Mouse (Mus musculus) stomach, embryonic 16.5 days (tissue): ENCODE data around the gene Foxn3. TPM values are rescaled to one million over a fixed set of nuclear protein-coding genes. Genes with fewer than 3 reads are reported as not detected.

Experiments used
- ATAC-seq: fragments of 200-750 bp; cut with Nextera tagmentation; 2 replicates; pipeline ENCODE4 v1.8.0; 2017; ENCODE audit warnings: moderate number of reproducible peaks, moderate TSS enrichment; ENCODE audit not compliant: insufficient read depth, low FRiP score
- H3K27ac ChIP-seq: fragments of 300-500 bp; sonication (generic); 2 replicates; pipeline ENCODE4 v1.5.1; 2014; ENCODE audit warnings: low read length
- H3K27me3 ChIP-seq: fragments of 300-500 bp; sonication (generic); 2 replicates; pipeline ENCODE4 v1.6.1; 2014; ENCODE audit warnings: low read length, control low read depth, mixed read lengths; ENCODE audit not compliant: control insufficient read depth, insufficient read depth
- H3K36me3 ChIP-seq: fragments of 300-500 bp; sonication (generic); 2 replicates; pipeline ENCODE4 v1.6.1; 2014; ENCODE audit warnings: low read length; ENCODE audit not compliant: control insufficient read depth, insufficient read depth
- H3K4me1 ChIP-seq: fragments of 300-500 bp; sonication (generic); 2 replicates; pipeline ENCODE4 v1.6.1; 2014; ENCODE audit warnings: low read length, control low read depth, mixed read lengths; ENCODE audit not compliant: control insufficient read depth, insufficient read depth
- H3K4me2 ChIP-seq: fragments of 300-500 bp; sonication (generic); 2 replicates; pipeline ENCODE4 v1.6.1; 2014; ENCODE audit warnings: low read depth, low read length, mixed read lengths
- H3K4me3 ChIP-seq: fragments of 300-500 bp; sonication (generic); replicated peaks from 2 replicates; pipeline ENCODE4 v1.5.1; 2014; ENCODE audit warnings: mild to moderate bottlenecking, low read length
- H3K9ac ChIP-seq: fragments of 300-500 bp; sonication (generic); 2 replicates; pipeline ENCODE4 v1.6.1; 2014; ENCODE audit warnings: low read length
- H3K9me3 ChIP-seq: fragments of 300-500 bp; sonication (generic); replicated peaks from 2 replicates; pipeline ENCODE4 v1.6.1; 2016; ENCODE audit warnings: low read length, control low read depth; ENCODE audit not compliant: control insufficient read depth
- WGBS: fragments of 180-500 bp; shearing (Covaris S2); extraction: QIAGEN DNeasy Blood & Tissue Kit; methylation state at CpG from one replicate; pipeline ENCODE4 v1.1.7; 2014; 5-methylcytosine and 5-hydroxymethylcytosine counted together
- polyA plus RNA-seq: library from polyadenylated mRNA; unstranded; fragments of >200 nt; fragmentation: Nextera tagmentation; extraction: Ambion mirVana; gene quantifications from 2 replicates; pipeline ENCODE4 v1.2.1, GENCODE M21; 2015

The Foxn3 gene
- polyA plus RNA-seq, 1 experiment from 2014 or later: 58.3 TPM

GRCm38 (mm10) chr12:99309937-99310336, 253.4 kb downstream of the Foxn3 start:
- no peaks in the 10 kb centered on the region for H3K27me3 ChIP-seq

GRCm38 (mm10) chr12:99308541-99309089, 254.8 kb downstream of the Foxn3 start:
- no peak for ATAC-seq
- Histone ChIP-seq H3K27ac (no peak overlapping the region), H3K27me3 (no peaks in the 10 kb centered on the region), H3K36me3 (no peaks in the 10 kb centered on the region), H3K4me3 (no peak overlapping the region), H3K9me3 (no peaks in the 10 kb centered on the region), H3K9ac (no peak overlapping the region), H3K4me1 (peaks cover 6% of the 10 kb centered on the region), H3K4me2 (no peak overlapping the region)
- WGBS: 59% methylated on average over 11 of the region's 11 CpGs

More at GRCm38 (mm10) chr12:99309937-99310336, 253.4 kb downstream of the Foxn3 start:
- Histone ChIP-seq H3K9me3 (no peaks in the 10 kb centered on the region), H3K4me3 (no peak overlapping the region), H3K36me3 (no peaks in the 10 kb centered on the region), H3K4me1 (peaks cover 6% of the 10 kb centered on the region), H3K9ac (no peak overlapping the region), H3K4me2 (no peak overlapping the region), H3K27ac (no peak overlapping the region)
- no peak for ATAC-seq
- WGBS: 77% methylated on average over 5 of the region's 5 CpGs

- Histone ChIP-seq H3K4me2 (no peak overlapping the region), H3K27me3 (no peaks in the 10 kb centered on the region), H3K36me3 (no peaks in the 10 kb centered on the region), H3K27ac (no peak overlapping the region), H3K9ac (no peak overlapping the region), H3K4me3 (no peak overlapping the region), H3K4me1 (peaks cover 6% of the 10 kb centered on the region), H3K9me3 (no peaks in the 10 kb centered on the region)
- 61% methylated on average over 6 of the region's 6 CpGs for WGBS
- no peak for ATAC-seq
Measured at GRCm38 (mm10) chr12:99306536-99307204, 256.7 kb downstream of the Foxn3 start.

GRCm38 (mm10) chr12:99305784-99306535, 257.4 kb downstream of the Foxn3 start:
- no peak overlapping the region for H3K4me3 ChIP-seq
- ATAC-seq: no peak
- H3K27ac ChIP-seq: no peak overlapping the region
- WGBS: 48% methylated on average over 14 of the region's 14 CpGs
- H3K4me1 ChIP-seq: peaks cover 6% of the 10 kb centered on the region
- no peak overlapping the region for H3K9ac ChIP-seq
- no peaks in the 10 kb centered on the region for H3K9me3 ChIP-seq
- H3K36me3 ChIP-seq: no peaks in the 10 kb centered on the region
- no peaks in the 10 kb centered on the region for H3K27me3 ChIP-seq
- no peak overlapping the region for H3K4me2 ChIP-seq

- Histone ChIP-seq H3K27ac (no peak overlapping the region), H3K4me2 (no peak overlapping the region), H3K36me3 (no peaks in the 10 kb centered on the region), H3K4me3 (no peak overlapping the region), H3K9ac (no peak overlapping the region), H3K9me3 (no peaks in the 10 kb centered on the region), H3K27me3 (no peaks in the 10 kb centered on the region), H3K4me1 (peaks cover 6% of the 10 kb centered on the region)
- no peak for ATAC-seq
- 66% methylated on average over 2 of the region's 2 CpGs for WGBS
Measured at GRCm38 (mm10) chr12:99305324-99305723, 258.1 kb downstream of the Foxn3 start.

- peaks cover 8% of the 10 kb centered on the region for H3K4me1 ChIP-seq
- H3K4me3 ChIP-seq: no peak overlapping the region
- H3K27me3 ChIP-seq: no peaks in the 10 kb centered on the region
- ATAC-seq: no peak
- no peak overlapping the region for H3K27ac ChIP-seq
- 83% methylated on average over 5 of the region's 5 CpGs for WGBS
- H3K4me2 ChIP-seq: no peak overlapping the region
- H3K36me3 ChIP-seq: no peaks in the 10 kb centered on the region
- no peaks in the 10 kb centered on the region for H3K9me3 ChIP-seq
- no peak overlapping the region for H3K9ac ChIP-seq
Measured at GRCm38 (mm10) chr12:99304056-99304455, 259.3 kb downstream of the Foxn3 start.

GRCm38 (mm10) chr12:99303581-99303980, 259.8 kb downstream of the Foxn3 start:
- H3K9me3 ChIP-seq: no peaks in the 10 kb centered on the region
- H3K4me1 ChIP-seq: peaks cover 13% of the 10 kb centered on the region
- H3K27me3 ChIP-seq: no peaks in the 10 kb centered on the region
- no peak overlapping the region for H3K4me2 ChIP-seq
- H3K4me3 ChIP-seq: no peak overlapping the region
- H3K27ac ChIP-seq: no peak overlapping the region
- WGBS: 81% methylated on average over 6 of the region's 6 CpGs
- ATAC-seq: no peak
- H3K9ac ChIP-seq: no peak overlapping the region
- no peaks in the 10 kb centered on the region for H3K36me3 ChIP-seq

GRCm38 (mm10) chr12:99299900-99300299, 263.5 kb downstream of the Foxn3 start:
- Histone ChIP-seq H3K27me3 (no peaks in the 10 kb centered on the region), H3K4me2 (no peak overlapping the region), H3K27ac (no peak overlapping the region), H3K9ac (no peak overlapping the region), H3K9me3 (no peaks in the 10 kb centered on the region), H3K36me3 (no peaks in the 10 kb centered on the region), H3K4me3 (no peak overlapping the region), H3K4me1 (peaks cover 14% of the 10 kb centered on the region)
- ATAC-seq: no peak
- WGBS: 42% methylated on average over 4 of the region's 4 CpGs
